Mouse (Mus musculus): ENCODE results near the gene Supt7l.
"Not testable (repeated sequence)": the region's sequence is repeated elsewhere in the genome, so short reads cannot be mapped to it uniquely, and the experiment has no call there.

Gene Supt7l

DNA sequence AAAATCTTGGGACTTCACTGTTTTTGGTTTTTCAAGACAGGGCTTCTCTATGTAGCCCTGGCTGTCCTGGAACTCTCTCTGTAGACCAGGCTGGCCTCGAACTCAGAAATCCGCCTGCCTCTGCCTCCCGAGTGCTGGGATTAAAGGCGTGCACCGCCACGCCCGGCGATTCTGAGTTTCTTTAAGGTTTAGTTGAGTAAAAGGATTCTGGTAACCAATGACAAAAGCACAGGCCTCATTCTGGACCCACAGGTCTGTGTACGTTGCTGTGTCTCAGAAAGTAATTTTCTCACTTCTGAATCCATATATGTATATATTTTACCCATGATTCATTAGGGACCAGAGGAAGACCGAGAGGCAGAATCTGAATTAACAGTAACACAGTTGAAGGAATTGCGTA lies at the start of gene Supt7l:
Gene Supt7l (minus strand): TSS at position 101 of the 400 bp plus-strand sequence.
- DNase-seq, result not testable (repeated sequence)

DNA sequence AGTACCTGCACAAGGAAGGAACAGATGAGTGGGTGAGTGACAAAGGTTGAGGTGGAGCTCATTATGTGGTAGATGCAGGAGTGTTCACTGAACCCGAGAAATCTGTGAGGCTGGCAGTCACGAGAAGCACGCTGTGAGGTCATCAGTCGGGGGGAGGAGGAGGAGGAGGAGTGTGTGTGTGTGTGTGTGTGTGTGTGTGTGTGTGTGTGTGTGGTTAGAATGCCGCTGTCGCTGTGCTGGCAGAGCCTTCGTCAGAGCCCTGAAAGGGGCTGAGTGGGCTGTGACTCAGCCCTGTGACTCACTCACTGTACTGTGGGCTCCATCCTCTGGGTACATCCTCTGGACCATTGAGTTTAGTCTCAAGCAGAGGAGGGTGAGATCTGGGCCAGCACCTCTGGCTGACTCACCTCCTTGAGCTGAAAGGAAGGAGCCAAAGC lies 49.0 kb upstream of the Supt7l start:
- no peak for DNase-seq

DNA sequence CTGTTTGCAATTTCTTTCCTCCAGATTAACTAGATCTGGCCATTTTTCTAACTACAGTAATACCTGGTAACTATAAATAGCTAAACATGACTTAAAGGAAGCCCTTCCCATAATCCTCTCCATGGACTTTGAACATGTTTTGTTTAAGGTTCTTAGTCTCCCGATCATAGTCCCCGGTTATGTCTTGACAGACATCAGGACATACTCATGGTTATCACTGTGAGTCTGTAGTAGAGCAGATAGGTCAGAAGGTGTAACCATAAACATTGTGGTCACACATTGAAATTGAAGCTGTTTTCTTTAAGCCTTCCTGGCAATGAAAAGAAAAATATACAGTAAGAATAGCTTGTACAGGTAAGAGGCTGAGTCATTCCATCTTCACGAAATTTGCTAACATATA lies 46.1 kb upstream of the Supt7l start:
- DNase-seq, result no peak

DNA sequence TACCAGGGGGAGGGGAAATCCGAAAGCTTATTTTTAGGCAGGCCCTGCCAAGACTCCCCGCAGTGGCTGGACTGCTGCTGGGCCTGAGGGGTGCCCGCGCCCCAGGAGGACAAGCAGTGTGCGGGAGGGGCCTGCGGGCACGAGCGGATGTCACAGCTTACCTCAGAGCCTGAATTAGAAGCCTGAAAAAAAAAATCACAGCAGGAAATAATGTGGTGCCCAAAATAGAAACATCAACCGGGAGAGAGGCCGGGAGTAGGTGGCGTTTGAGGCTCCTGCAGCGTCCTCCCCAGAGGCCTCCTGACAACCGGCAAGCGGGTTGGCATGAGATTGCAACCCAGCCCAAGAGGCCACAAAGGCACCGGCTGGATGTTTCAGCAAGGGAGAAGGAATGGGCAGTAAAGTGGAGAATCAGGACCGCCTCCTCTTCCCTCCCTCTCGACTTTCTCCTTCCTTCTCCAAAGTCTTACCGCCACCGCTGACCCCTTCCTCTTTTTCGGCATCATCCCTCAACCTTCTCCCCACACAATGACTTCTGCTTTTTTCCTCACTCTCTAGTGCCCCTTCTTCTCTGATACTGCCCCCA lies 43.5 kb upstream of the Supt7l start:
- no peak for DNase-seq

DNA sequence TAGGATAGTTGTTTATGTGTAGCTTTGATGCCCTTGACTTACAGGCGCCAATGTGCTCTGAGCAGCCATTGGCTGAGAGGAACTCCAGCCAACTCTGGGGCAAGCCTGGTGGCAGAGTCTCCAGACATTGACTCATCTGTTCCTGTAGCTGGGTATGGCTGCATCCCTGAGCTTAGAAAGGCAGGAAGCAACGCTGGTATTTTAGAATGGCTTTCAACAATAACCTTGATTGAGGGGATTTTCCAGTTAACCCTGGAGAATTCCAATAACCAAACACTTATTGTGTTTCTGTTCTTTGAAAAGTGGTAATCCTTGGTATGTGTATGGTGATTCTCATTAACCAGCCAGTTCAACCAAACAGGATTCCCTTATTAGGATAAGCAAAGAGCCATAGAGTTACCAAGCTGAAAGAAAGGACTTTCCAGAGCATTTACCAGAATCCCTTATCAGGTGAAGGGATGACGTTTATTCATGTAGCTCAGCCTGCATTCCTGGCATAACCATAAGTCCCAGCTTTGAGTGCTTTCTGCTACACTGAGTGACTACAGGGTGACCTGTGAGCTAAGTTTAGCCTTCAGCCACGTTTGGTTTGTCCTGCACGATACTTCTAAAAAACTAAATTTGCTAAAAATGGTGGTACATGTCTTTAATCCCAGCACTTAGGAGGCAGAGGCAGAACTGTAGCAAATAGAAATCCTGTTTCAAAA lies 40.5 kb upstream of the Supt7l start:
- DNase-seq, result no peak

DNA sequence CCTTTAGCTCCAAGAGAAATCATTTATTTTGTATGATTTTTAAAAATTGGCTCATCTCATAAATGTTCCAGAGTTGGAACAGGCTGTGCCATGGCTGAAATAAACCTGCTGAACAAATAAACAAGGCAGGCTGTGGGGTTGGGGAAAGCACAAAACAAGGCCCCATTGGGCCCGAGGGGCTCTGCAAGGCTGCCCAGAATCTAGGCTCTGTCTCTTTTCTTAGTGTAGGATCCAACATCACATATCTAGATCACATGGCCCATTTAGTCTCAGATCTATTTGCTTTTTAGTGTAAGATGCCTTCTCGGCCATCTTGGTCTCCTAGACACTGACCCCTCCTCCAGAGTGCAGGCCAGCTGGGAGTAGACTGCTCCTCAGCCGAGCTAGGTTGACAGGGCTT lies 38.9 kb upstream of the Supt7l start:
- no peak for DNase-seq

DNA sequence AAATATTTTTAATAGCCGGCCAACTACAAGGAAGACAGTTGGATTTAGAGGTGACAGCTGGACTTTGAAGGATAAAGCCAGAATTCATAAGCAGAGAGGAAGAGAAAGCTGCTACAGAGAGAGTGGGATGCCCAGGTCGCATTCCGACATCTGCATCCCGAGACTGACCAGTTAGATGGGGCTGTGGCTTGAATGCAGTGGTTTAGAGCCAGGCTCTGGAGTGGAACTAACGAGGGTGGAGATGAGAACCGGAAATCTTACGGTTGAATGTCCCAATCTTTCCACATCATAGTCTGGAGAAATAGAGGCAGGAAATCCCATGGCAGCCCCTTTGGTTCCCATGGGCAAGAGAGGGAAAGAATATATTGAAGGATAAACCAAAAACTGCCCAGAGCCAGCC lies 38.4 kb upstream of the Supt7l start:
- DNase-seq, result no peak

DNA sequence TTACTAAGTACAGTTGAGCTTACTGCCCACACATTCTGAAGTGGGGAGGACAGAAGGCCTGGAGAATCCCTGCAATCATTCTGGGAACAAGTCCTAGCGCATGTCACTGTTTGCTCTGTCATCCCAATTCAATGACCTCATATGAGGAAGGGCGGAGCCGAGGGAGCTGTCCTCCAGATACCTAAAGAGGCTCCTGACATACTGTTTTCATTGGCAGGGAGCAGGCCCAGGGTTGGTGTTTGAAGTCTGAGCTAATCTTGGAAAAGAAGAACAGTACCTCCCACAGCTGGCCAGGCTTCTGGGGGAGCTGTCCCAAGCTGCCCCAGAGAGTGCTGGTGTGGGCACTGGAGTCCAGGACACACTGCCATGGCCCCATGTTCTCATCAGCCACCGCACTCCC lies 37.4 kb upstream of the Supt7l start:
- DNase-seq, result no peak

DNA sequence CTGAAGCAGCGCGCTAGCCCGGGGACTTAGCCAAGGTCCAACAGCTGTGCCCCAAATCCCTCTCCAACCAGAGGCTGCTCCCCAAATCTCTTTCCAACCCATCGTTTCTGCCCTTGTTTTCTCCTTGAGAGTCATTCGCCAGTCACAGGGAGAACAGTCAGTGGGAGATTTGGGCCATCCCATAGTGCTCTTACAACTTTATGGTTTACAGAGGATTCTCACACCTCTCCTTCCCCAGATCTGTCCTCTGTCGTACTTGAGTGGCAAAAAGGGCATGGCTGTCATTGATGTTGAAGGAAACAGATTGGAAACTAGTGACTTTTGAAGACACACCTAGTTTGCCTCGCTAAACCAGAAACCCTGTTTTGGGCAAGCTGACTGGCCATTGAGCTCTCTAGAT lies 36.3 kb upstream of the Supt7l start:
- DNase-seq, result no peak

DNA sequence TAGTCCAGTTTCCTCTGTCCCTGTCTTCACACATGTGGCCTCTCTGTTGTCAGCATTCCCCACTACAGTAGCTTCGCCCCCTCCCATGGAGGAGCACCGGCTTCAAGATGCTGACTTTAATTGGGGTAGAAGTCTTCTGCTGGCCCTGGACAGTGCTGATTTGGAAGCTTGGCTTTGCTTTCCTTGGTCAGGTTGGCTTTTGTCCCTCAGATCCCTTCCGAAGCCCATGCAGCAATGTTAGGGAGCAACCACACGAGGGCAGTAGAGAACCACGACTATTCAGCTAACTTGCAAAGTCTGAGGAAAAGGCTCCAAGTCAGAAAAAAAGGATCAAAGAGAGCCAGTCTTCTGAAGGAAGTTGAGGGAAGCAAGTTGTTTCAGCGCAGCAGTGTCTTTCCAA lies 35.9 kb upstream of the Supt7l start:
- peak; percentile 74 for DNase-seq

DNA sequence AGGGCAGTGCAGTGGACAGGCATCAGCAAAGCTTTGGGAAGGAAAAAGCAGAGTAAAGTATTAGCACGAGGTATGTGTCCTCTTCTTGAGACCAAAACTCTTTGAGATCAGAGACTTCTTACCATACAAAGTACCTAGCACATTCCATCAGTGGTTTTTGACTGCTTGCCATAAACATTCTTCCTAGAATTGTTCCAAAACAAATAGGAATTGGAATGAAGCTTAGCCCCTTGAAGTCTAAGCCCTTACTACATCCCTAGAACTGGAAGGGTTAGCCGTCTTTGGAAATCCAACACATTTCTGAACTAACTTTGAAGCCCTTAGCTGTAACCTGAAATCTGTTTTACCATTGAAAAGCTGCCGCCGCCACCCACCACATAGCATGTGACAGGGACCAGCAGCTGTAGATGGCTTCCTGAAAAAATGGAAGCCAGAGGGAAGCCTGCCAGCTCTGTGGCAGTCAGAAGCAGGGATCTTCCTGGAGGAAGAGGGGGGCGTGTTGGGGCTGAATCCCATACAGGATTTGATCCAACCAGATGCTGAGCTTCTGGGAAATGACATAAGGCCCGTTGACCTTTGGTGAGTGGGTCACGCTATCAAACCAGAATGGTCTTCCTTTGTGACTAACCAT lies 34.5 kb upstream of the Supt7l start:
- DNase-seq, result no peak

DNA sequence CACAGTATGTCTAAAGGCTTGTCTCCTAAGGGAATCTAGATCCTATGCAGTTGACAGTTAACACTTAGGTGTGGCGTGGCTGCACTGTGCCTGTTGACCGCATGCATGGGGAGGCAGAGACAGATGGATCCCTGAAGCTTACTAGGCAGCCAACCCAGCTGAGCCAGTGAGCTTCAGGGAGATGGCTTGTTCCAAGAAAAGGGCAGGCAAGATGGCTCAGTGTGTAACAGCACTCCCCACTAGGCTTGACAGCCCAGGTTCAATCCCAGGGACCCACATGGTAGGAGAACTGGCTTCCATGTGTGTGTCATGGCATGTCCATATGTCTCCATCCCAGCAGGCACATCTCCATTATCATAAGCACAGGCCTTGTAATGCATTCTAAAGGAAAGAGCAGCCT lies 32.7 kb upstream of the Supt7l start:
- no peak for DNase-seq

DNA sequence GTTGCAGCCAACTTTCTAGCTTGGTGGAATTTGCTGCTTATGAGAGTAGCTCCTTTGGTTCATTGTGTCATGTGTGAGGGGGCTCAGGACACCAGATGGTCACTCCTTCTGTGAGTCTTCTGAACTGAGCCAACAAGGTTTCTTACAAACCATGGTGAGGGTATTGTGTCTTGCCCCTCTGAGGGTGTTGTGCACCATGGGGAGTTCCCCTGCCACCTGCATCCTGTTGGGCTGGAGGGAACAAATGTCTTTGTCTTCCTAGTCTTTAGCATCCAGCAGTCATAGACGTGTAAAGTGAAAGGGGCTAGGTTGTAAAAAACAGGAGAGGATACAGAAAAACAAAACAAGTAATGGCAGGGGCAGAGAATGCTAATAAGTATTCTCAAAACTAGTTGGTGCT lies 31.8 kb upstream of the Supt7l start:
- no peak for DNase-seq

DNA sequence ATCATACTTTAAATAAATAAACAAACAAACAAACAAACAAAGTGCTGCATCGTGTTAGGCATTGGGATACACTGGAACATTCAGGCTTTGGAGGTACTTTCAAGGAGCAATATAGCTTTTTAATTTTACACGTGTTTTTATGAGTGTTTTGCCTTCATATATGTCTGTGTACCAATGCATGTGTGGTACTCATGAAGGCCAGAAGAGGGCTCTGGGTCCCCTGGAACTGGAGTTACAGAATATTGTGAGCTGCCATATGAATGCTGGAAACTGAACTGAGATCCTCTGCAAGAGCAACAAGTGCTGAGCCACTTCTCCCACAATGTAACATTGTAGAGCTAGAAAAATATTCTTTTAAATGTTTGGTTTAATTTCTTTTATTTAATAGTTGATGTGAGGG lies 7.6 kb upstream of the Supt7l start:
- no peak for DNase-seq

DNA sequence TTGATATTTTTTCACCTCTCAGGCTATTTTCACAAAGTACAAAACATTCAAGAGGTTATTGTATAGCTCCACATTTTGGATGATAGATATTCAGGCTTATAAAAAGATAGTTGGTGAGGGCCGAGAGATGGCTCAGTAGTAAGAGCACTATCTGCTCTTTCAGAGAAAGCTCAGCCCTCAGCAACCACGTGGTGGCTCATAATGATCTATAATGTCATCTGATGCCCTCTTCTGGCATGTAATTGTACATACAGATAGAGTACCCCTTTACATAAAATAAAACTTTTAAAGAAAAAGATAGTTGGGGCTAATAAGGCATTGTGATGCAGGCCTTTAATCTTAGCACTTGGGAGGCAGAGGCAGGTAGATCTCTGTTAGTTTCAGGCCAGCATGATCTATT lies 953 bp upstream of the Supt7l start:
- DNase-seq, result peak; percentile 14

DNA sequence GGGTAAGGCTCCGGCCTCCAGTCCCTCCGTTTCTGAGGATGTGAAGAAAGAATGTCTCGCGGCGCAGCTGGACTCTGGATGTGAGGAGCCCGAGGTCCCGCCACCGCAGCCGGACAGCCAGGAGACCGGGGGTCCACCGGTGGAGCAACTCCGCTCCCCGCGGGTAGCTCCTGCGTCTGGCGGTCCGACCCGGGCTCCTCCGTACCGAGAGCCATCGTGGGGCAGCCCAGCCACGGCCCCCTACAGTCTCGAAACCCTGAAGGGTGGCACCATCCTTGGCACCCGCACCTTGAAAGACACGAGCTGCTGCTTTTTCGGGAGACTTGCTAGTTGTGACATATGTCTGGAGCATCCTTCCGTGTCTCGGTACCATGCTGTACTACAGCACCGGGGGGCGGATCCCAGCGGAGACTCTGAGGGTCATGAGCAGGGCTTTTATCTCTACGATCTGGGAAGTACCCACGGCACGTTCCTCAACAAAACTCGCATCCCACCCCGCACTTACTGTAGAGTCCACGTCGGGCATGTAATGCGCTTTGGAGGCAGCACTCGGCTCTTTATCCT lies 408 bp downstream of the Supt7l start:
- DNase-seq, result no peak

DNA sequence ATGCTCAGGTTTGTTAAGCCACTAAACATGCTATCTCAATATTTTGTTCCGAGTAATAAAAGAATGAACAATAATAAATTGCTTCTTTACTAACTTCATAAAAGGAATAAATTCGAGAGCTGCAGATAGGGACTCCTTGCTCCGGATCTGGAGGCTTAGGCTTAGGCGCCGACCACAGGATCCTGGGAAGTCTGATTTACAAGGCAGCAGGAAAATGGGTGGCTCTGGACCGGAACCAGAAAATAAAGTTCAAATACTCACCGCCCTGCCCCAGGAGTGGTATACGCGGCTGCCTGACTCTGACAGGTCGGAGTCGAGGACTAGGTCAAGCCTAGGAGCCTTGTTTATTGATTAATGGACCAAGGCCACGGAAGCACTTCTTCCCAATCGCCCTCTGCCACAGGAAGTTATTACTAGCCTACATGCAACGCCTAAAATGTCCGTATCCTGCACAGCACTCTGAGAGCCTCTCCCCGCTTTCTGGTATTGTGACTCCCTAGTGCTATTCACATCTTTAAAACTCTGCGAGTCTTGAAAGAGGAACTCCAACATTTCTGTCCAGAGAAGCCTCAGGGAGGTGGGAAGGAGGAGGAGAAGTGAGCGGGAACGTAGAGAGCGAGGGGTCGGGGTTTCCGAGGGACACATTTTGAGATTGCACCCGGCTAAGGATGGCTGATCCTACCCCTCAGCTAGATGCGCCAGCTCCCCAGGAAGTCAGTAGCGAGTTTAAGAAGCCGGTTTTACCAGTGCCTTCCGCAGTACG lies 1.1 kb downstream of the Supt7l start, which contains the start of gene Slc4a1ap:
Gene Slc4a1ap (plus strand): TSS at position 642 of the 763 bp plus-strand sequence.
- peak; percentile 87 for DNase-seq

DNA sequence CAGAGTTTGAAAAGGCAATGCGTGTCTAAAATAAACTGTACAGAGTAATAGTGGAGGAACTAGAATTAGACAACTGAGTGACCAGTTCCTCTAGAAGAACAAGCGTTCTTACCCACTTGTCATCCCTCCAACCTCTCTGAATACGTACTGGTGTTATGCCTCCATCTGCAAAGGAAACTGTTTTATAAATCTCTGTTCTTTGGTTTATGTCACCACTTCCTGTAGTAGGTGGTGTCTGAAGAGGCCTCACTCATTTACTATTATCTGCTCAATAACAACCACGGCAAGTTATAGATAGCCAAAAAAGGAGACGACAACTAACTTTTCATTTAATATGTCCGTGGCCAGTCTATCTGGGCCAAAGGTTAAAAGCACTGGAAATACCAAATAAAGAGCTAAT lies 7.1 kb downstream of the Supt7l start:
- DNase-seq, result no peak

DNA sequence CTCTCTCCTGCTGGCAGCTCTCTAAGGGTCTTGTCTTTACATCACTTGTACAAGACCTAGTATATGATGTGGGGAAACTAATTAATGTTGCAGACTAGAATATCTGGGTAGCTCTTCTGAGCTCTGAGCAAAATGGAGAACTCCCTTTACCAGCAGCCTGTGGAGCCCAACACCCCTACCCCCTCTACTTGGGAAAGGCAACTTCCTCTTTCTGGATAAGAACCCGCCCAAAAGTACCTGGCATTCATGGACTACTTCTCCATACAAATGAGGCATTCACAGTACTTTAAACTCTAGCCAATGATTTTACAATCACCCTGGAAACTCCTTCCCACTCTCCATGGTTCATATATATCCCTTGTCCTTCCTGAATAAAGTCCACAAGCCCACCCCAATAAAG lies 15.1 kb downstream of the Supt7l start:
- no peak for DNase-seq

DNA sequence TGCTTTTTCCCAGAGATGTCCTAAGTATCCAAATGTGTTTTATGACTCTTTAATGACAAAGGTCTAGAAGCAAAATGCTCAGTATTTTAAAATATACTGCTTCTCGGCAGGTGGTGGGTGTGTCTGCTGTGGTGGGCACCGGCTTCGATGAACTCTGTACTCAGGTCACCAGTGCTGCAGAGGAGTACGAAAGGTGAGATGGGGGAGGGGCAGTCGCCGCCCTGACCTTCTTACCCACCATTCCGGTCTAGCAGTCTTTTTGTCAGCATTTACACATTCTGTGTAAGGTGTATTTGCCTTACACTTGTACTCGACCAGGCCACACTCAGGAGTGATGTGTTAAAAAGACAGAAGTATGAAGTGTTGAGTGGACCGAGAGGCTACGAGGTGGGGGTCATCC lies 22.8 kb downstream of the Supt7l start:
- DNase-seq, result no peak

DNA sequence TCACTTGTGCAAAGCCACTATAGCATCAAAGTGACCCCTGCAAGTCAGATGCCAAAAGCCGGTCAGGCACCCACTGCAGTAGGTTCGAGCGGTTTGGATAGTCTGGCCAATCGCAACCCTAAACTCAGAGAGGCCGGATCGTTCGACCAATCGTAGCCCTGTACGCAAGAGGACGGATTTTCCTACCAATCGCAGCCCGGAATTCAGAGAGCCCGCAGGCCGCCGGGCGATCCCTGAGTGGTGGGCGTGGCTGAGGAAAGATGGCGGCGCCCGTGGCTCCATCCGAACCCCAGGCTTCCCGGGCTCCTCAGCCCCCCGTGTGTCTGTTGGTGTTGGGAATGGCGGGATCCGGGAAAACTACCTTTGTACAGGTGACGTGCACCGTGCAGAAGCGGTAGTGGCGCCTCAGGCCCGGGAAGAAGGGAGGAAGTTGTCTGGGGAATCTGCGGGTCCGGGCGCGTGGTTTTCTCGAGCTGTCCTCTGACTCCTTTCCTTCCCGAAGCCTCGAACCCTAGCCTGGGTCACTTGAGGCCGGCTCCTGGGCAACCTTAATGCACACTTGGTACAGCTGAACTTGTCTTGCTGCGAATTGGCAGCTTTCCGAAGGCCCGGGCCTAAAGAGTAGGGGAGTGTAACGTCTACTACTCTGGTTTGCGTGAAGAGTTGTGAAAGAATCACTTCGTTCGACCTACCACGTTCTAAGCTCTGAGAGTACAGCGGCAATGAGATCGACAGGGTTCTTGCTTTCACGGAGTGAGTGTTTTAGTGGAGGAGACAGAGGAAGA lies 32.9 kb downstream of the Supt7l start, which contains the start of gene Gpn1:
Gene Gpn1 (plus strand): TSS at position 229 of the 785 bp plus-strand sequence.
- DNase-seq, result peak; percentile 88

DNA sequence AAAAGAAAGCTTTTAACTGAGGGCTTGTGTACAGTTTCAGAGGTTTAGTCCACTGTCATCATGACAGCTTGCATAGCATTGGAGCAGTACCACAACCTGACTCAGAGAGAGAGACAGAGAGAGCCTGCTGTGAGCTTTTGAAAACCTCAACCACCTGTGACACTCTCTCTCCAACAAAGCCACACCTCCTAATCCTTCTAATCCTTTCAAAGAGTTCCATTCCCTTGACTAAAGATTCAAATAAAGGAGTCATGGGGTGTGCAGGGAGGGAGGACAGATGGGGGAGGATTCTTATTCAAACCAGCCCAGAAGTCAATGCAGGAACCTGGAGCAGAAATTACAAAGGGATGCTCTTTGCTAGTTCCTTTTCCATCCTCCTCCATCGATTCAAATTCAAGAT lies 35.6 kb downstream of the Supt7l start:
- no peak for DNase-seq

Measured in thymus, postnatal 4 days (tissue).